Mouse (Mus musculus) embryonic facial prominence, embryonic 14.5 days (tissue): ENCODE data around the gene Mfrp. TPM values are rescaled to one million over a fixed set of nuclear protein-coding genes. Genes with fewer than 3 reads are reported as not detected.

Experiments used
- ATAC-seq: fragments of 200-750 bp; cut with Nextera tagmentation; 2 replicates; pipeline ENCODE4 v1.8.0; 2017; ENCODE audit warnings: low read depth, moderate number of reproducible peaks, moderate TSS enrichment
- DNase-seq: peaks from one replicate; pipeline ENCODE4 v3.0.0-alpha.2; 2015; ENCODE audit warnings: low spot score
- H3K27ac ChIP-seq: fragments of 300-500 bp; sonication (generic); replicated peaks from 2 replicates; pipeline ENCODE4 v1.5.1; 2014; ENCODE audit warnings: low read depth, mild to moderate bottlenecking, low read length, moderate library complexity
- H3K27me3 ChIP-seq: fragments of 300-500 bp; sonication (generic); replicated peaks from 2 replicates; pipeline ENCODE4 v1.6.1; 2014; ENCODE audit warnings: low read length; ENCODE audit not compliant: control insufficient read depth, insufficient read depth
- H3K36me3 ChIP-seq: fragments of 300-500 bp; sonication (generic); 2 replicates; pipeline ENCODE4 v1.6.1; 2014; ENCODE audit warnings: low read length, mixed read lengths; ENCODE audit not compliant: control insufficient read depth, insufficient read depth
- H3K4me1 ChIP-seq: fragments of 300-500 bp; sonication (generic); 2 replicates; pipeline ENCODE4 v1.6.1; 2014; ENCODE audit warnings: antibody characterized with exemption, low read length; ENCODE audit not compliant: control insufficient read depth, insufficient read depth
- H3K4me2 ChIP-seq: fragments of 300-500 bp; sonication (generic); 2 replicates; pipeline ENCODE4 v1.6.1; 2014; ENCODE audit warnings: low read depth, mild to moderate bottlenecking, low read length, moderate library complexity, mixed read lengths
- H3K4me3 ChIP-seq: fragments of 300-500 bp; sonication (generic); 2 replicates; pipeline ENCODE4 v1.5.1; 2014; ENCODE audit warnings: low read depth, mild to moderate bottlenecking, low read length
- H3K9ac ChIP-seq: fragments of 300-500 bp; sonication (generic); 2 replicates; pipeline ENCODE4 v1.6.1; 2014; ENCODE audit warnings: low read depth, mild to moderate bottlenecking, low read length, moderate library complexity, mixed read lengths
- H3K9me3 ChIP-seq: fragments of 300-500 bp; sonication (generic); 2 replicates; pipeline ENCODE4 v1.6.1; 2016; ENCODE audit warnings: low read length; ENCODE audit not compliant: control insufficient read depth
- WGBS: fragments of 180-500 bp; shearing (Covaris S2); extraction: QIAGEN DNeasy Blood & Tissue Kit; methylation state at CpG from one replicate; pipeline ENCODE4 v1.1.7; 2014; 5-methylcytosine and 5-hydroxymethylcytosine counted together
- polyA plus RNA-seq: library from polyadenylated mRNA; unstranded; fragments of >200 nt; fragmentation: Nextera tagmentation; extraction: Ambion mirVana; gene quantifications from 2 replicates; pipeline ENCODE4 v1.2.1, GENCODE M21; 2014

Mfrp gene
- polyA plus RNA-seq, 1 experiment from 2014 or later: not detected

GRCm38 (mm10) chr9:44081581-44081980, 19.9 kb upstream of the Mfrp start:
- no peak overlapping the region for H3K4me2 ChIP-seq
- H3K36me3 ChIP-seq: no peaks in the 10 kb centered on the region
- DNase-seq (no peak), ATAC-seq (no peak)
- no peak overlapping the region for H3K4me3 ChIP-seq
- H3K9ac ChIP-seq: no peak overlapping the region
- peaks cover 28% of the 10 kb centered on the region for H3K4me1 ChIP-seq
- WGBS: 53% methylated on average over 5 of the region's 5 CpGs
- H3K27me3 ChIP-seq: peaks cover 15% of the 10 kb centered on the region; the same call in 1 of the 2 replicates
- no peaks in the 10 kb centered on the region for H3K9me3 ChIP-seq
- H3K27ac ChIP-seq: no peak overlapping the region

DNA sequence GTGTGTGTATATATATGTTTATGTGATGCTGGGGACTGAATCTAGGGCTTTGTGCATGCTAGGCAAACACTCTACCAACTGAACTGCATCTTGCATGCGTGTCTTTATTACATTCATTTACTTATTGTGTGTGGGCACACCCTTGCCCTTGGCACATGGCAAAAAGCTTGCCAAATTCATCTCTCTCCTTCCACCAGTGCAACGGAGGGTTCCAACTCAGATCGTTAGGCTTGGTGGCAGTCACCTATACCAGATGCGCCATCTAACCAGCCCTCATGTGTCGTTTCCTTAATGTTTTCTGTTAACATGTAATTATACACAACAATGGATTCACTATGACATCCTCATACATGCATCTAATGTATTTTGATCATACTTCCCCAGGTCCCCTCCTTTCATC, 19.3 kb upstream of the Mfrp start:
- Histone ChIP-seq H3K36me3 (no peaks in the 10 kb centered on the region), H3K4me3 (no peak overlapping the region), H3K9me3 (no peaks in the 10 kb centered on the region), H3K4me2 (no peak overlapping the region), H3K27ac (no peak overlapping the region), H3K27me3 (peaks cover 15% of the 10 kb centered on the region; the same call in 1 of the 2 replicates), H3K9ac (no peak overlapping the region), H3K4me1 (peaks cover 29% of the 10 kb centered on the region)
- 92% methylated on average over 5 of the region's 5 CpGs for WGBS
- no peak for ATAC-seq
- DNase-seq: no peak

- peak overlapping the region; percentile 99 for H3K4me2 ChIP-seq
- peaks cover 35% of the 10 kb centered on the region for H3K4me1 ChIP-seq
Measured at GRCm38 (mm10) chr9:44083392-44084121, 18.0 kb upstream of the Mfrp start.

DNA sequence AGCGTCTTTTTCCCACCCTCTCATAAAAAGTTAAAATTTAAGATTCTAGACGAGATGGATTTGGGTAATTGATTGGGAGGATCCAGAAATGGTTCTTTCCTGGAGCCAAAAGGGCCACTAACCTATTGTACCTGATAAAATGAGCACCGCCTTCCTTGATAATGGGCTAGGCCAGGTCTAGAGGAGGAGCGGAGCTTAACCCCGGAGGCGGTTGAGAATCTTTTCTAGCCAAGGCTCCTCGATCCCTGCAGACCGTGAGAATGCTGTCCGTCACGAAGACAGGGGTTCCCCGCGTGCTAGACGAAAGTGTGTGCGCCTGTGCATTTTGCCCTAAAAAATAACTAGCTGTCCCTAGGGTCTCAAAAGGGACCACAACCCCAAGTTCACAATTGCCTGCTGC, 17.3 kb upstream of the Mfrp start:
- ATAC-seq: no peak
- Histone ChIP-seq H3K27me3 (peaks cover 15% of the 10 kb centered on the region; the same call in 1 of the 2 replicates), H3K27ac (no peak overlapping the region)

More at GRCm38 (mm10) chr9:44083392-44084121, 18.0 kb upstream of the Mfrp start:
- H3K36me3 ChIP-seq: no peaks in the 10 kb centered on the region
- H3K27ac ChIP-seq: no peak overlapping the region
- ATAC-seq: no peak
- H3K9ac ChIP-seq: peak overlapping the region; percentile 77; the same call in 1 of the 2 replicates
- peaks cover 15% of the 10 kb centered on the region; the same call in 1 of the 2 replicates for H3K27me3 ChIP-seq
- DNase-seq: peak; percentile 69
- peak overlapping the region; percentile 66 for H3K4me3 ChIP-seq
- WGBS: 11% methylated on average over 23 of the region's 23 CpGs
- H3K9me3 ChIP-seq: no peaks in the 10 kb centered on the region

DNA sequence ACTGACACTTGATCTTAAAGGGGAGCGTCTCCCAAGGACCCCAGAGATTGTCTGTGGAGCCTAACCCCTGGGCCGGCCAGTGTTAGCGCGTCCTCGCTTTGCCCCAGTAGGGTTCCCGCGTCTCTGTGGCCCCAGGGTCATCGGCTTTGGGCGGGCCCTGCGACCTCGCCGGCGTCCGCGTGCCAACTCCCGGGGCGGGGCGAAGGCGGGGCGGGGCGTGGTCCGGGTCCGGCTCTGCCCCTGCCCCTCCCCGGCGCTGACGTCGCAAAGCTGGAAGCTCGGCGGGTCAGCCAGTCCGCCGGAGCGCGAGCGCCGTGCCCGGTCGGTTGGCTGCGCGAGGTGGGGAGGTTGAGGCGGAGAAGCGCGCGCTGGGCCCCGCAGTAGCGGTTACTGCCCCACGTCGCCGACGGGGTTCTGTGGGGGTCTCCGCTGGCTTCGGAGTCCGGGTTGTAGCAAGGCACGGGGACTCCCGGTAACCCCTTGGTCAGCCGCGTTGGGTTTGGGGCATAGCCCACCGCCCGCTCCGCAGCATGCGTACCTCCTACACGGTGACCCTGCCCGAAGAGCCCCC, 16.8 kb upstream of the Mfrp start:
- Histone ChIP-seq H3K9me3 (no peaks in the 10 kb centered on the region), H3K4me1 (peaks cover 36% of the 10 kb centered on the region), H3K4me2 (peak overlapping the region; percentile 99), H3K27me3 (peaks cover 15% of the 10 kb centered on the region; the same call in 1 of the 2 replicates), H3K36me3 (no peaks in the 10 kb centered on the region), H3K9ac (peak overlapping the region; percentile 77), H3K27ac (no peak overlapping the region), H3K4me3 (peak overlapping the region; percentile 66)
- ATAC-seq (peak; percentile 64), DNase-seq (peak; percentile 88)
- WGBS: 0% methylated on average over 12 of the region's 62 CpGs

More for the DNA sequence above, 17.3 kb upstream of the Mfrp start:
- no peaks in the 10 kb centered on the region for H3K36me3 ChIP-seq
- H3K9ac ChIP-seq: peak overlapping the region; percentile 77
- H3K4me2 ChIP-seq: peak overlapping the region; percentile 99
- DNase-seq: no peak
- peak overlapping the region; percentile 66 for H3K4me3 ChIP-seq
- WGBS: 4% methylated on average over 14 of the region's 14 CpGs
- H3K4me1 ChIP-seq: peaks cover 31% of the 10 kb centered on the region
- no peaks in the 10 kb centered on the region for H3K9me3 ChIP-seq

DNA sequence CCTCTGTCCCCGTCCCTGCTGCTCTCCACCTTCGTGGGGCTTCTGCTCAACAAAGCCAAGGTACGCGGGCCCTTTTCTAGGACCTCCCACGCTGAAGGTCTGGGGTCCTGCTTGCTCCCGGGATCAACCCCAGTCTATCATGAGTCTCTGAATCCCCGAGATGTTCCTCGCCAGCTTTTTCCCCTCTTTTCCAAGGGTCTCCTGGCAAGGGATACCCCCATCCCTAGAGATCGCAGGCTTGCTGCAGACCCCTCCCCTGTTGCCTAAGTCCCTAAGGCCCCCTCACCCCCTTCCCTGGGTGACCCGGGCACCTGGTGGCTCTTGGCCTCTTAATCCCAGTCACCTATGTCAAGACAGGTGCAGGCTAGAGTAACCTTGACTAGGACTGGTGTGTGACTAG, 16.3 kb upstream of the Mfrp start:
- WGBS: 9% methylated on average over 10 of the region's 10 CpGs
- ATAC-seq (no peak), DNase-seq (no peak)
- Histone ChIP-seq H3K4me3 (peak overlapping the region; percentile 66), H3K36me3 (no peaks in the 10 kb centered on the region), H3K4me1 (peaks cover 41% of the 10 kb centered on the region), H3K27ac (no peak overlapping the region), H3K27me3 (peaks cover 15% of the 10 kb centered on the region; the same call in 1 of the 2 replicates), H3K9ac (peak overlapping the region; percentile 77), H3K9me3 (no peaks in the 10 kb centered on the region), H3K4me2 (peak overlapping the region; percentile 99)

DNA sequence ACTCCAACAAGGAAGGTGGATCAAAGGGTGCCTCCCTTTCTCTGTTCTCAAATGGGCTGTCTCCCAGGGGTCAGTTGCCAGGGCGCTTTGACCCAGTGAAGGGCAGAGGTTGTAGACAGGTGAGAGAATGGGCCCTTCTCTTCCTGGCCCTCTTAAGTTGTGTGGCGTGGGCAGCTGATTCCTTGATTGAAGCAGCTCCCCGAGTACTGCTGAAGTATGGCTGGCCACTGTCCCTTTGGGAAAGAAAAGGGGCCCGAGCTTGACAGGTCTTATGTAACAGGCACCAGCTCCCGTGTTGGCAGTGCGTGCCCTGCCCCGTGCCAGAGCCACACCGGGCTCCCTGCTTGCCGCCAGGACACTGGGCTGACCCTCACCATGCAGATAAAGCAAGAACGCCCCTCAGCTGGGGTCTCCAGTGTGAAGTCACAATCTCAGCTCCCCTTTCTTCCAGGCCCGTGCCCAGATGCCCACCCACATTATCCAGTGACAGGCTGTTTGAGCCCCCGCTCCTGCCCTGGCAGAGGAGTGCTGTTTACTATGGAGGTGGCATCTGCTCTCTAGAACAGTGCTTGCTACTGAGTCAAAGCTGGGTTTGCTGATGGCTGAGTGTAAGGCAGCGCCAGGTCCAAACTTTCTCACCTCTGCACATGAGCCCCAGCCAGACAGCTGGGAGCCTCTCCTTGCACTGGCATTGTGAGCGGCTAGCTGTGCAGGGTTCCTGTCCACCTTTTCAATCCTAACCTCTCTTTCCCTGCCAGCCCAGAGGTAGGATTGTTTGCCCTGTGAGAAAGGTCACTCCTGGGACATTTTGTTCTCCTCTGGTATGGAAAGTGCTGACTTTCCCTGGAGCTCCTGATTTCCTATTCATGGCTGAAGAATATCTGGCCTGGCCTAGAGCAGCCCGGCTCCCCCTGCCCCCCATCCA, 15.5 kb upstream of the Mfrp start:
- Histone ChIP-seq H3K9ac (no peak overlapping the region), H3K4me3 (peak overlapping the region; percentile 66), H3K4me1 (peaks cover 41% of the 10 kb centered on the region), H3K27me3 (peaks cover 15% of the 10 kb centered on the region; the same call in 1 of the 2 replicates), H3K9me3 (no peaks in the 10 kb centered on the region), H3K27ac (no peak overlapping the region), H3K4me2 (peak overlapping the region; percentile 99), H3K36me3 (peaks cover 6% of the 10 kb centered on the region; the same call in 1 of the 2 replicates)
- 60% methylated on average over 15 of the region's 15 CpGs for WGBS
- ATAC-seq (no peak), DNase-seq (no peak)

GRCm38 (mm10) chr9:44086960-44087359, 14.6 kb upstream of the Mfrp start:
- Histone ChIP-seq H3K9ac (no peak overlapping the region), H3K36me3 (peaks cover 16% of the 10 kb centered on the region; the same call in 1 of the 2 replicates), H3K27ac (no peak overlapping the region), H3K27me3 (peaks cover 15% of the 10 kb centered on the region; the same call in 1 of the 2 replicates), H3K9me3 (no peaks in the 10 kb centered on the region), H3K4me2 (no peak overlapping the region), H3K4me3 (no peak overlapping the region), H3K4me1 (peaks cover 41% of the 10 kb centered on the region)
- no peak for ATAC-seq
- 34% methylated on average over 10 of the region's 10 CpGs for WGBS
- DNase-seq: no peak
